Mouse (Mus musculus) embryonic facial prominence, embryonic 15.5 days (tissue): ENCODE measurements at regions not wholly inside any gene's neighbourhood (a gene's known extent, or its start where the extent isn't known, plus 50 kb on each side); places are given as distances from the start of the nearest gene placed in this dataset.

Source experiments
- ATAC-seq: fragments of 200-750 bp; cut with Nextera tagmentation; 2 replicates; pipeline ENCODE4 v1.8.0; 2017; ENCODE audit warnings: low read depth, moderate TSS enrichment; ENCODE audit not compliant: insufficient number of reproducible peaks, low FRiP score, low TSS enrichment
- H3K27ac ChIP-seq: fragments of 300-500 bp; sonication (generic); replicated peaks from 2 replicates; pipeline ENCODE4 v1.5.1; 2015; ENCODE audit warnings: mild to moderate bottlenecking, inconsistent platforms
- H3K27me3 ChIP-seq: fragments of 300-500 bp; sonication (generic); 2 replicates; pipeline ENCODE4 v1.6.1; 2015; ENCODE audit warnings: inconsistent platforms
- H3K36me3 ChIP-seq: fragments of 300-500 bp; sonication (generic); 2 replicates; pipeline ENCODE4 v1.6.1; 2015; ENCODE audit warnings: mild to moderate bottlenecking, inconsistent platforms
- H3K4me1 ChIP-seq: fragments of 300-500 bp; sonication (generic); 2 replicates; pipeline ENCODE4 v1.6.1; 2015; ENCODE audit warnings: inconsistent platforms
- H3K4me2 ChIP-seq: fragments of 300-500 bp; sonication (generic); replicated peaks from 2 replicates; pipeline ENCODE4 v1.6.1; 2015; ENCODE audit warnings: mild to moderate bottlenecking, inconsistent platforms
- H3K4me3 ChIP-seq: fragments of 300-500 bp; sonication (generic); replicated peaks from 2 replicates; pipeline ENCODE4 v1.5.1; 2015; ENCODE audit warnings: mild to moderate bottlenecking, inconsistent platforms
- H3K9ac ChIP-seq: fragments of 300-500 bp; sonication (generic); 2 replicates; pipeline ENCODE4 v1.6.1; 2015; ENCODE audit warnings: inconsistent platforms
- H3K9me3 ChIP-seq: fragments of 300-500 bp; sonication (generic); replicated peaks from 2 replicates; pipeline ENCODE4 v1.6.1; 2016; ENCODE audit warnings: inconsistent platforms
- WGBS: fragments of 180-500 bp; shearing (Covaris S2); methylation state at CpG from one replicate; pipeline ENCODE4 v1.1.7; 2015; 5-methylcytosine and 5-hydroxymethylcytosine counted together

DNA sequence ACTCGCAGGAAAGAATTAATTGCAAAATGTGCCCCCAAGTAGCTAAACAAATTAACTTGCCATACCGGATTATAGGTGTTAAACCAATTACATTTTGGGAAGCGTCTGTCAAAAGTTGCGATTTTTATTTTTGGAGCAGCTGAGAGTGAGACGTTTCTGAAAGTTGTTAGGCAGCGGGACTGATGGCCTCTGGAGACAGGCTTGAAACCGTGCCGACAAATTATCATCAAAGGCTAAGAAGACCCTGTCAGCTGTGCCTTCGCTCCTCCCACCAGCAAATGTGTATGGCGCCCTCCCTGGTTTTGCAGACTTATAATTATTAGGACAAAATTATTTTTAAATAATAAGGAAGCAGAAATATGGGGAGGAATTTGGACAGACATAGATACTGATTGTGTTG lies 161.5 kb upstream of the Zfp64 start:
- H3K4me3 ChIP-seq: no peak overlapping the region
- no peaks in the 10 kb centered on the region for H3K4me1 ChIP-seq
- ATAC-seq: no peak
- H3K9me3 ChIP-seq: no peaks in the 10 kb centered on the region
- WGBS: 31% methylated on average over 10 of the region's 10 CpGs
- H3K9ac ChIP-seq: no peak overlapping the region
- no peaks in the 10 kb centered on the region for H3K27me3 ChIP-seq
- H3K27ac ChIP-seq: no peak overlapping the region
- H3K4me2 ChIP-seq: no peak overlapping the region
- no peaks in the 10 kb centered on the region for H3K36me3 ChIP-seq

DNA sequence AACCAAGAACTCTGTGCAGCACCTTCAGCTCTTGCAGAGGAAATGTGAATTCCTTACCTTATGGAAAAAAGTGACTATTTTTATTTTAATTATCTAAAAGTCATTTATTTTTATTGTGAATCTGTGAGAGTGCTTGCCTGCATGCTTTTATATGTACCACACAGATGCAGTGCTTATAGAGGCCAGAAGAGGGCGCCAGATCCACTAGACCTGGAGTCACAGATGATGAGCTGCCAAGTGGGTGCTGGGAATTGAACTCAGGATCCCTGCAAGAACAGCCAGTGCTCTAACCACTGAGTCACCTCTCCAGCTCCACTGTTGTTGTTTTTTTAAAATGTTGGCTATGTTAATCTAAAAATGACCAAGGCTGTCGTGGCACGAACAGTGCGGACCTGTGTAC lies 153.7 kb upstream of the Zfp64 start:
- Histone ChIP-seq H3K27me3 (no peaks in the 10 kb centered on the region), H3K4me3 (no peak overlapping the region), H3K36me3 (no peaks in the 10 kb centered on the region), H3K4me1 (no peaks in the 10 kb centered on the region), H3K4me2 (no peak overlapping the region), H3K27ac (no peak overlapping the region), H3K9ac (no peak overlapping the region), H3K9me3 (no peaks in the 10 kb centered on the region)
- no peak for ATAC-seq
- WGBS: 85% methylated on average over 4 of the region's 4 CpGs

DNA sequence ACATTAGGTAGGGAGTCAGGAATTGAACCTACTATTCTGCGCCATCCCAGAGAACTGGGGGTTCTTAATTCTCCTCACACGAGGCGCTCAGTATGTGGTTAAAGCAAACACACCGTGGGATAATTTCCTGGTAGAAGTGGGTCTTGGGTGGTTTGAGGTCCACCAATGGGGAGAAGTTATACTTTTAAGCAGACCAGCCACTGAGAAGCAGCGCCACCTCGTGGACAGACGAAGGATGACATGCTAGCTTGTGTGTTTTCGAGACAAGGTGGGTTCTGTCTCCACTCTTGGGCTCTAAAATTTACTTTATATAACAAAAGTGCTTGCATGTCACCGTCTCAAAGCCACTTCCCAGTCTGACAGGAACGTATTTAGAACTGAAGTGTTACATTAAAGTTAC lies 152.7 kb upstream of the Zfp64 start:
- no peaks in the 10 kb centered on the region for H3K27me3 ChIP-seq
- 37% methylated on average over 10 of the region's 10 CpGs for WGBS
- H3K4me2 ChIP-seq: no peak overlapping the region
- no peaks in the 10 kb centered on the region for H3K36me3 ChIP-seq
- H3K9ac ChIP-seq: no peak overlapping the region
- H3K9me3 ChIP-seq: no peaks in the 10 kb centered on the region
- no peak for ATAC-seq
- H3K4me1 ChIP-seq: no peaks in the 10 kb centered on the region
- H3K27ac ChIP-seq: no peak overlapping the region
- H3K4me3 ChIP-seq: no peak overlapping the region

DNA sequence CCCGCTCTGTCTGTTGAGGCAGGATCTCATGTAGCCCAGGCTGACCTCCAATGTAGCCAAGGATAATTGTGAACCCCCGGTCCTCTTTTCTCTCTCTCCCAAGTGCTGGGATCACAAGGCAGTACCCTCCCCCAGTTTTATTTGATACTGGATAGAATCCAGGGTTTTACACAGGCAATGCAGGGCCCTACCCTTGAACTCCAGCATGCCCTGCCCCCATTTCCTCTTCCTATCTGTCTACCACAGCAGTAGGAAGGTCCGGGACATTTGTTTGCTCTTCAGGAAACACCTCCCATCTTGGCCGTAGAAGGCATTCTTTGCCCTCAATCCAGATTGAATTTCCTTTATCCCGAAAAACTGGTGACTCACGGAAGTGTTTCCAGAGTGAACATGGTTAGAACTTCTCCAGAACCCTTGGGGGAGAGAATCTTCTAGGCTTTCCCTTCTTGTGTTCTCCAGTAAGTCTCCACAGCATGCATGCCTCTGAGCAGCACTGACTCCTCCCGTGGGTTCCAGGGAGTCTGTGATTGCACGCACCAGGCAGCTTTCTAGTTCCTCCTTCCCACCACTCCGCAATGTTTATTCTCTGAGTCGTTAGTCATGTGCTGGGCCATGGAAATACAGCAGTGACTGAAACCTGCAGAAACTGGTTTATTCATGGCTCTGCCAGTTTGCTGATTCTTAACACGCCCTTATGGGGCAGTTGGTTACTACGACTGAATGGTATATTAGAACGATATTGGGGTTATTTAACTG lies 146.3 kb upstream of the Zfp64 start:
- Histone ChIP-seq H3K4me2 (no peak overlapping the region), H3K27ac (no peak overlapping the region), H3K4me3 (no peak overlapping the region), H3K4me1 (no peaks in the 10 kb centered on the region), H3K9ac (no peak overlapping the region), H3K9me3 (no peaks in the 10 kb centered on the region), H3K27me3 (no peaks in the 10 kb centered on the region), H3K36me3 (no peaks in the 10 kb centered on the region)
- ATAC-seq: no peak
- WGBS: 86% methylated on average over 13 of the region's 13 CpGs

DNA sequence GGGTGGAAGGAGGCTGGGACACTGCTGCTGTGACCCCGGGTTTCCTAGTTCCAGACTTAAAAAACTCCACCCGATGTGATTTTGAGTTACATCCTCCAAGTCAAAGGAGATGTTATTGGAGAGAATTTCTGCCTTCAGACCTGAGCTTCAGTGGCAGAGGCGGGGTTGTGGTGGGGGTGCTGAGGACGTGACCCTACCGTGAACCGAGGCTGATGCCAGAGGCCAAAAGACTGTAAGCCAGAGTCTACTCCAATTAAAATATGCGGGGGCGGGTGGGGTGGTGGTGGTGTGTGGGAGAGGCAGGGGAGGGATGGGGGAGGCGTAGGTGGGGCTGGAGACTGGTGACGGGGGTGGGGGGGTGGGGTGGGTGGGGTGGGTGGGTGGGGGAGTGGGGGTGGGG lies 145.1 kb upstream of the Zfp64 start:
- Histone ChIP-seq H3K4me1 (no peaks in the 10 kb centered on the region), H3K36me3 (no peaks in the 10 kb centered on the region), H3K4me2 (no peak overlapping the region), H3K9ac (no peak overlapping the region), H3K27me3 (no peaks in the 10 kb centered on the region), H3K9me3 (no peaks in the 10 kb centered on the region), H3K27ac (no peak overlapping the region), H3K4me3 (no peak overlapping the region)
- 51% methylated on average over 6 of the region's 10 CpGs for WGBS
- ATAC-seq: no peak

DNA sequence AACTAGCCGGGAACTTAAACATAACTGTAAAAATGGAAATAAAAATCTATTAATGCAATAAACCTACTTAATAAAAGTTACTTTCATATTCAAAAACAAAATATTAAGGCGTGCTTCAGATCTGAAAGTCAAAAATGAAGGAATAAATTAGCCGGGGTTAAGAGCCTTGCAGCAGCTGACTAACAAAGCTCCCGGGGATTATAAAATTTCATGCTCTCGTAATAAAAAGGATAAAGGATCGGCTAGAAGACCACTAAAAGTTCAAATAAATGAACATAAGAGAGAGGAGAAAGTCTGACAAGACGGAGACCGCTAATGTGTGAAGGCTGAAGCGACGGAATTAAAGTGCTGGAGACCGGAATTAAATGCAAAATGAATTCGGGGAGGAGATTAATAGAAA lies 144.3 kb upstream of the Zfp64 start:
- ATAC-seq: no peak
- H3K27ac ChIP-seq: no peak overlapping the region
- H3K36me3 ChIP-seq: no peaks in the 10 kb centered on the region
- no peaks in the 10 kb centered on the region for H3K4me1 ChIP-seq
- H3K4me2 ChIP-seq: no peak overlapping the region
- no peak overlapping the region for H3K4me3 ChIP-seq
- no peaks in the 10 kb centered on the region for H3K27me3 ChIP-seq
- WGBS: 65% methylated on average over 12 of the region's 12 CpGs
- no peak overlapping the region for H3K9ac ChIP-seq
- no peaks in the 10 kb centered on the region for H3K9me3 ChIP-seq

DNA sequence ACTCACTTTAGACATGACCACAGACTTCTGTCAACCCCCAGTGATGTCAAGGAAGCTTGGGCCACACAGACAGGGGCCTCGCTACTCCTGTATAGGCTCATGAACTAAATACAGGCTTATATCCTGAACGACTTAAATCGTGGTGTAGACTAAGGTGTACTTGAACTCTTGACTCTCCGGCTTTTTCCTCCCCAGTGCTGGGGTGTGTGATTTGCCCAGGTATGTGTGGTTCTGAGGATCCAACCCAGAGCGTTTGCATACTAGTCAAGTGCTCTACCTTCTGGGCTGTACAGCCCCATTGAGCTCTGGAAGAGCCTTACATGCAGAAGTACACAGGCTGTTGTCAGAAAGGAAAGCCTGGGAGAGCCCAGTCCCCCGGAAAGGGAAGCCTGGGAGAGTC lies 143.2 kb upstream of the Zfp64 start:
- WGBS: 81% methylated on average over 6 of the region's 6 CpGs
- no peaks in the 10 kb centered on the region for H3K27me3 ChIP-seq
- ATAC-seq: no peak
- no peaks in the 10 kb centered on the region for H3K9me3 ChIP-seq
- peaks cover 9% of the 10 kb centered on the region; the same call in 1 of the 2 replicates for H3K4me1 ChIP-seq
- no peak overlapping the region for H3K4me2 ChIP-seq
- H3K4me3 ChIP-seq: no peak overlapping the region
- no peaks in the 10 kb centered on the region for H3K36me3 ChIP-seq
- no peak overlapping the region for H3K9ac ChIP-seq
- no peak overlapping the region for H3K27ac ChIP-seq

DNA sequence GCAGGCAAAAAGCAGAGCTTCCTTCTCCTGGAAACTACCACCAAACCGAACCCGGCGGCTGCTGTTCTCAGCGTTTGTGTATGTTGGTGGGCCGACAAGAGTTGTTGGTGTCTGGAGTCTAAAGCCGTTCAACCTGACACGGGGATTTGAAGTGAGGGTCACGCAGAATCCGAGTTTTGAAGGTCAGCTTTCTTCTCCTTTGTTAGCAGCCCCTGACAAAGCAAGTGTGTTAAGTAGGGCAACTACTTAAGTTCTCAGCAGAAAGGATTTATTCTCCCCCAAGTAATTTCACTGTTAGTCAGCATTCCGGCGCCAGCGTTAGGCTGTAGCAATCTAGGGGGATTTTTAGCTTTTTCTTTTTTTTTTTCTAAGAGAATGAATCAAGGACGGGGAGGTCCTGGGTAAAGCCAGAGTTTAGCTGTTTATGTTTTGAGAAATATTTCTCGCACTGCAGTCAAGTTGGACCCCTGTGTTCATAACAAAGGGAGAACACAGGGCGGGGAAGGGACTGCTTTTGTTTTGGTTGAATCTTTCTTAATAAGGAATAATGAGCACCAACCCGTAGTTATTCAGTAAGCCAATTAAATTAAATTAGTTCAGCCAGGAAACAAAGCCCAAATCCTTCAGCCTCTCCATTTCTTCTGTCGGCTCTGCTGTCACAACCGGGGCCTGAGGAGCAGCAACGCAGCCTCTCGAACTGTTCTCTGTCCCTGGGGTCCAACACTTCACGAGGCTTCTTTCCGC lies 138.8 kb upstream of the Zfp64 start:
- Histone ChIP-seq H3K4me2 (no peak overlapping the region), H3K9me3 (0 out of 2 replicates have a peak, but pooled peaks cover 5% of the 10 kb centered on the region), H3K27ac (no peak overlapping the region), H3K4me1 (peaks cover 11% of the 10 kb centered on the region), H3K9ac (no peak overlapping the region), H3K36me3 (no peaks in the 10 kb centered on the region), H3K4me3 (no peak overlapping the region), H3K27me3 (no peaks in the 10 kb centered on the region)
- 55% methylated on average over 22 of the region's 22 CpGs for WGBS
- no peak for ATAC-seq

DNA sequence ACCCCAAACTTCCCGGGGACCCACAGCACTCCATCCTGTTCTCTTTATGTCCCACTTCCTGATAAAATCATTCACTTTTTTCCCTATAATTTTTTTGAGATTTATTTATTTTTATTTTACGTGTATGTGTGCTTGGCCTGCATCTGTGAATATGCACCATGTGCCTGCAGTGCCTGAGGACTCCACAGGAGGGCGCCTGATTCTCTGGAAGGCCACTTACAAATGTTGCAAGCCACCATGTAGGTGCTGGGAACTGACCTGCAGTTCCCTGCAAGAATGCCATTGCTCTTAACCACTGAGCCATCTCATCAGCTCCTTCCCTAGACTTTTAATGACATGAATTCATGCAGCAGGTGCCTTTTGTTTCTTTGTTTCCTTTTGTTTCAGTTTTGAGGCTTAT lies 134.9 kb upstream of the Zfp64 start:
- 79% methylated on average over 3 of the region's 3 CpGs for WGBS
- Histone ChIP-seq H3K9me3 (0 out of 2 replicates have a peak, but pooled peaks cover 5% of the 10 kb centered on the region), H3K27me3 (no peaks in the 10 kb centered on the region), H3K4me1 (peaks cover 19% of the 10 kb centered on the region), H3K9ac (no peak overlapping the region), H3K27ac (no peak overlapping the region), H3K4me3 (no peak overlapping the region), H3K36me3 (no peaks in the 10 kb centered on the region), H3K4me2 (no peak overlapping the region)
- ATAC-seq: no peak

DNA sequence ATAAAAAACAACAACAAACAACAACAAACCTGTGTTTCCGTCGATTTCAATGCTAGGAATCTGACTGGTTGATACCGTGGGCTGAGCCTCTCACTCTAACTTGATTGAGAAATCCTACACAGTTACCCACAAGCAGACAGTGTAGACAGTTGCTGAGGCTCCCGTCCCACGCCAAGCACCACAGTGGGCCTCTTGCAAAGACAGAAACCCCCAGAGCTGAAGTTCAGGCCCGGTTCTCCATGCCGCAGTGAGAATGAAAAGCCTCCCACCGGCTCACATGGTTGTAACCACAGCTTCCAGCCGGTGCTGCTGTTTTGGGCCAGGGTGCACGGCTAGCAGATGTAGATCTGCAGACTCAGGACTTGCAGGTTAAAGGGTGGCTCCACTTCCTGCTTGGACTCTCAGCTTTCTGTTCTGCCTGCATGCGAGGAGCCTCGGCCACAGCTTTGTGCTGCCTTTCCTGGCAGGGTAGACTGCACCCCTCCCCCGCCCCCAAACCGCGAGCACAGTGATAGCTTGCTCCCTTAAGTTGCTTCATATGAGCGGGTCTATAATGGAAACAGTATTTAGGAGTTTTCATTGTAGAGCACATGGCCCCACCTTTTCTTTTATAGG lies 133.6 kb upstream of the Zfp64 start:
- H3K4me2 ChIP-seq: no peak overlapping the region
- no peak overlapping the region for H3K9ac ChIP-seq
- H3K9me3 ChIP-seq: 0 out of 2 replicates have a peak, but pooled peaks cover 9% of the 10 kb centered on the region
- H3K4me1 ChIP-seq: peaks cover 14% of the 10 kb centered on the region
- no peaks in the 10 kb centered on the region for H3K27me3 ChIP-seq
- H3K27ac ChIP-seq: no peak overlapping the region
- no peaks in the 10 kb centered on the region for H3K36me3 ChIP-seq
- peak; percentile 57; the same call in 1 of the 2 replicates for ATAC-seq
- no peak overlapping the region for H3K4me3 ChIP-seq
- WGBS: 54% methylated on average over 16 of the region's 16 CpGs

DNA sequence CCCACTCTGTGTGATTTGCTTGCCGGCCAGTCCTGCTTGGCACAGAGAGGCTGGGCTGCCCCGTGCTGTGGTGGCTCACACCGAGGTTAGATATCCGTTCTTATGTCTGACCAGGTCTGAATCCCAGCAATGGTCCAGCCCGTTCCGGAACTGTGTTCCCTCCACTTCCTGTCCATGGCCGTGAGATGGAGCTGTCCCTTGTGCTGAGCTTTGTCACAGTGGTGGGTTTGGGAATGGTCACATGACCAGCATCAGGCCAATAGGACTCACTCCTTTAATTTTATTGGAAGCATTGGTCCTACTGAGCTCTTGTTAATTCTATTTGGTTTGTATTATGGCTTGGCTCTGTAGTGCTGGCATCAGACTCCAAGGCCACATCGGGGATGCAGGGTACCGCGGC lies 132.9 kb upstream of the Zfp64 start:
- Histone ChIP-seq H3K4me3 (no peak overlapping the region), H3K36me3 (no peaks in the 10 kb centered on the region), H3K9ac (no peak overlapping the region), H3K4me2 (no peak overlapping the region), H3K4me1 (peaks cover 10% of the 10 kb centered on the region), H3K9me3 (0 out of 2 replicates have a peak, but pooled peaks cover 9% of the 10 kb centered on the region), H3K27ac (no peak overlapping the region), H3K27me3 (no peaks in the 10 kb centered on the region)
- ATAC-seq: no peak
- 84% methylated on average over 10 of the region's 10 CpGs for WGBS
